Mouse (Mus musculus) olfactory bulb, adult 2 months (tissue): ENCODE measurements around the gene Ret.

Experiments
- CTCF ChIP-seq: fragments of 200-500 bp; IDR thresholded peaks from 2 replicates; pipeline ENCODE4 v1.5.1; 2012; ENCODE audit warnings: low read depth, mild to moderate bottlenecking, low read length, moderate library complexity; ENCODE audit not compliant: insufficient read depth
- POLR2A ChIP-seq: fragments of 200-500 bp; IDR thresholded peaks from 2 replicates; pipeline ENCODE4 v1.6.1; 2012; ENCODE audit warnings: mild to moderate bottlenecking, low read depth, low read length, moderate library complexity; ENCODE audit not compliant: insufficient read depth

- TF ChIP-seq POLR2A: no peak
- TF ChIP-seq CTCF: no peak
Observed at GRCm38 (mm10) chr6:118244106-118244505, 46.6 kb upstream of the Ret start.
